Mouse (Mus musculus) brain, embryonic 14.5 days (tissue): Measurements from ENCODE around the gene Sntb2.

Source experiments
- CTCF ChIP-seq: fragments of 200-500 bp; IDR thresholded peaks from 2 replicates; pipeline ENCODE4 v1.5.1; 2012; ENCODE audit warnings: inconsistent platforms, mild to moderate bottlenecking, moderate library complexity, borderline replicate concordance; ENCODE audit not compliant: insufficient read depth, insufficient read length; ENCODE audit errors: extremely low read depth
- POLR2A ChIP-seq: fragments of 200-500 bp; IDR thresholded peaks from 2 replicates; pipeline ENCODE4 v1.6.1; 2012; ENCODE audit warnings: mild to moderate bottlenecking, inconsistent platforms, borderline replicate concordance; ENCODE audit not compliant: poor library complexity, insufficient read depth, insufficient read length, severe bottlenecking; ENCODE audit errors: extremely low read depth

- TF ChIP-seq CTCF (no peak), POLR2A (no peak)
These were observed 72.2 kb downstream of the Sntb2 start for GRCm38 (mm10) chr8:107007795-107008194.
